Mouse (Mus musculus) ES-Bruce4 (cell line): ENCODE data around the gene Rps6ka2.

ENCODE experiments used
- CTCF ChIP-seq: IDR thresholded peaks from one replicate; pipeline ENCODE4 v1.8.1; 2011; ENCODE audit warnings: low read depth, low read length
- EP300 ChIP-seq: IDR thresholded peaks from 2 replicates; pipeline ENCODE4 v1.6.1; 2011; ENCODE audit warnings: low read depth, low read length; ENCODE audit not compliant: insufficient read depth
- POLR2A ChIP-seq: IDR thresholded peaks from one replicate; pipeline ENCODE4 v1.8.1; 2011; ENCODE audit warnings: low read length; ENCODE audit not compliant: insufficient read depth

DNA sequence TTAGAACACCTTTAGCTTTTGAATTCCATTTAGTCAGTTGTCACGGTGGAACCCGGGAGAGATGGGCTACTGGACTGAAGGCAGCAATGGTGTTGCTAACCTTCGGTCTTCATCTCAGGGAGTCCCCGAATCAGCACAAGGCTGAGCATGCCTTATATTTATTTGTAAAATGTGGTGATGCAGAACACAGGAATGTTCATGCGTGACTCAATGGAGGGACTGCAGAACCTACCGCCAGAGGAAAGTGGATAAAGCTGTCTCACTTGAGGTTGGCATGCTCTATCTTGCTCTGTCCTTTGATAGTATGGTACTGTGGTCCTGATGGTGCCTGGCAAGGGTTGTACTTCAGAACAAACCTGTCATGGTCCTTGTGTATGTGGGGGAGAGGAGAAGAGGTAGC lies 8.3 kb downstream of the Rps6ka2 start:
- TF ChIP-seq EP300 (no peak), POLR2A (no peak), CTCF (no peak)
